Mouse (Mus musculus): ENCODE data around the gene Vwa2. TPM values are rescaled to one million over a fixed set of nuclear protein-coding genes. Genes with fewer than 3 reads are reported as not detected.

The Vwa2 gene
- total and polyA plus RNA-seq, 3 experiments = not detected

- DNase-seq = no peak
Measured at GRCm38 (mm10) chr19:56949868-56950267, 75.8 kb downstream of the Vwa2 start.

DNA sequence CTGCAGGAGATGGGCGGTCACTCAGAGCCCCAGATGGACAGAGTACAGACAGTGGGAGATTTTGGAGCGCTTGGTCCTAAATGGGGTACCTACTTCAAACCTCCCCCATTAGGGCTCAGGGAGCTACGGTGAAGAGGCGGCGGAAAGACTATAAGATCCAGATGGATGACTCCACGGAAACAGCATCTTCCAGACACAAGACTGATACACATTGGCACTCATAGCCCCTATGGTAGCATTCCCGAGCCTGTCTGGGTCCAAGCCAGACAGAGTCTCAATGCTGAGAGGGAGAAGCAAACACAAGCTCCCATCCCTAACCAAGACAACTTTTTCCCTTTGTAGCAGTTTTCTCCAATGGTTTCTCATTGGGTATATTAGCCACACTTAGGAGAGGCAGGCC lies 76.8 kb downstream of the Vwa2 start:
- no peak for DNase-seq

GRCm38 (mm10) chr19:56953856-56954255 lies 79.8 kb downstream of the Vwa2 start:
- peak; percentile 29 for DNase-seq

DNA sequence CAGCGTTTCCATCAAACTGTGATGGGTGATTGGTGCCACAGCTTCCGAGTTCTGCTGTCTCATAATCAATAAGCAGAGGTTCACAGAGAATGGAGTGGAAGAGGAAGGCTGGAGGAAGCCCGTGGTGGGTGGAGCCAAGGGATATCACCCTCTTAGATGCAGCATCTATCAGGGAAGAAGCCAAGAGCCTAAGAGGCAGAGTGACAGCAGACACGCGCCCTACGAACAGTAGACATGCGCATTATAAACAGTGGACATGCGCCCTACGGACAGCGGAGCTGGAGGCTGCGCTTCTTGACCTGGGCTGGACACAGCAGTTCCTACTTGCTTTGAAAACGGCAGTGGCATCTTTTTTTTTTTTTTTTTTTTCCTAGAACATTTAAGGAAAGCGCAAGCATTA lies 80.8 kb downstream of the Vwa2 start:
- no peak for DNase-seq

GRCm38 (mm10) chr19:56955568-56956513 lies 81.8 kb downstream of the Vwa2 start:
- peak; percentile 44 for DNase-seq

DNA sequence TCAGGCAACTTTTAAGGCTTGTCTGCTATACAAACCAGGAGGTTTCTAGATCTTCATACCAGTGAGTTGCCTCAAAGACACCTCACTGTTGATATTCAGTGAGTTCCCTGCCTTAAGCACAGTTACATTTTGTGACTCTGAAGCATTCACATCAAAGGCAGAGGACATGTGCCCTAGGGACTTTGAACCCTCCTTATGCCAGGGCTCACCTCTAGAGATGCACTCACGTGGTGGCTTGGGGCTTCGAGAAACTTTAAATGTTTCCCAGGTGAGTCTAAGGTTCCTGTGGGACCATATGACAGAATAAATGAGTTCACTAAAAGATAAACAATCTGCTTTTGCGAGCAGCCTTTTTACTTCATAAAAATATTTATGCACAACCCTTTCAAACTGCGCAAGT lies 84.0 kb downstream of the Vwa2 start:
- no peak for DNase-seq

DNA sequence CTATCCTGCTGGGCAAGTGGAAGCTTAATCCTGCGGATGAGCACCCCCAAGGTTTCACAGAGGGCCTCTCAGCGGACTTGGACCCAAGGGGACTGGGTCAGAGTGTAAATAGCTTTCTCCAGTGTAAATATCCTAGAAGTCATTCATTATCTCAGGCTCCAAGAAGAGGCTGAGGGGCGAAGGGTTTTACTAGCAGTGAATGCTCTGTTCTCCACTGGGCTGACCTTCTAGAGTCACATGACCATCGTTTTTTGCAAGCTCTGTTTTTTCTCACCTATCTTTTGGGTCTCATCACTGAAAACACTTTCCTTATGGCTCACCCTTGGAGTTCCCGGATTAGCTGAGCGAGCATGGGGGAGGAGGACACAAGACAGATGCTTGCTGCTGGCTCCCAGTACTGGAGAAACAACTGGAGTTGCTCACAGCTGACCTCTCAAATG lies 84.6 kb downstream of the Vwa2 start:
- no peak for DNase-seq

GRCm38 (mm10) chr19:56959057-56959456 lies 85.0 kb downstream of the Vwa2 start:
- DNase-seq = peak; percentile 31

GRCm38 (mm10) chr19:56959601-56960000 lies 85.6 kb downstream of the Vwa2 start:
- DNase-seq = no peak

Other genes with a start within 250 kb of the Vwa2 start
- 1 to 10 TPM; 2.1 to 7.5 TPM for gene Adrb1, start 152.1 kb upstream of the Vwa2 start, total RNA-seq (2021)
- gene Adrb1, start 152.1 kb upstream of the Vwa2 start, polyA plus RNA-seq (2012; rRNA removed) = 9.5 and 13.9 TPM in 2 replicates
- 10 to 100 TPM; 22.0 to 33.8 TPM for gene Ccdc186, start 52.1 kb upstream of the Vwa2 start, total RNA-seq (2021)
- 1.3 and 2.4 TPM in 2 replicates for gene Ccdc186, start 52.1 kb upstream of the Vwa2 start, polyA plus RNA-seq (2012; rRNA removed)
- gene Tdrd1, start 48.0 kb upstream of the Vwa2 start, total RNA-seq (2021) = not detected
- gene Tdrd1, start 48.0 kb upstream of the Vwa2 start, polyA plus RNA-seq (2012; rRNA removed) = not detected in 2 replicates
- 10 to 100 TPM; 22.7 to 29.7 TPM for gene Afap1l2, start 134.0 kb downstream of the Vwa2 start, total RNA-seq (2021)
- gene Afap1l2, start 134.0 kb downstream of the Vwa2 start, polyA plus RNA-seq (2012; rRNA removed) = 4.5 and 5.6 TPM in 2 replicates